Mouse (Mus musculus): ENCODE results near the gene Sh3bgrl2.
A peak's percentile ranks its signal among the peaks of the same experiment; 100 is the strongest.

Sh3bgrl2 gene

DNA sequence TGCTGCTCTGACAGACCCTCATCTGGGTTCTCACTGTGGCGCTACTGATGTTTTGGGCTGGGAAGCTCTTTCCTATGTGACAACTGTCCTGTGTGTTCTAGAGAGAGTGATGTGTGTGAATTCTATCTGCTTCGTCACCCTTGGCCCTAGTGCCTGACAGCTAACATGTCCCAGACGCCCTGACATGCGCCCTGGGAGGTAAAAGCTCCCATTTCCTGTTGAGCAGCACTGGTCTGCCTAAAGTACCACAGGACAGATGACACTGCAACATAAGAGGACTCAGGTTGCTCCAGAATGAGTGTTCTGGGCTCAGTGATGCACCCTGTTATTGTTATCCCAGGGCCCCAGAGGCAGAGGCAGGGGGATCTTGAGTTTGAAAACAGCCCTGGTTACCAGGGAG, 12.5 kb downstream of the Sh3bgrl2 start:
- DNase-seq, result no peak

DNA sequence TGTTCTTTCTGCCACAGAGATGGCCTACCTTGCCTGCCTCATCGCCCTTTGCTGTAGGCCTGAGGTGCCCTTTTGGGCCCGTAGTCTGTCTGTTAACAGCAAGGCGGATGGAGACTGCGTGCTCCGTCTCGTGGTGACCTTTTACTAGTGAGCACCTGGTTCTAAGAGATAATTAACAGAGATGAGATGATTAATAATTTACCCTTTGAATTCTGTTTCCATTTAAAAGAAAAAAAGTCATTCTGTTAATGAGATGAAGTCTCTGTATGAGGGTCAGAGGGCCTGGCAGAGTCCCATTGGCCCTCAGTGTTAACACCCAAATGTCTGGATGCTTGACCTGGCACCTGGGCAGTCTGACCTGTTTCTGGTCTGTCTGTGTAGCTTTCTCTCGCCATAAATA, 14.8 kb downstream of the Sh3bgrl2 start:
- DNase-seq, result no peak

DNA sequence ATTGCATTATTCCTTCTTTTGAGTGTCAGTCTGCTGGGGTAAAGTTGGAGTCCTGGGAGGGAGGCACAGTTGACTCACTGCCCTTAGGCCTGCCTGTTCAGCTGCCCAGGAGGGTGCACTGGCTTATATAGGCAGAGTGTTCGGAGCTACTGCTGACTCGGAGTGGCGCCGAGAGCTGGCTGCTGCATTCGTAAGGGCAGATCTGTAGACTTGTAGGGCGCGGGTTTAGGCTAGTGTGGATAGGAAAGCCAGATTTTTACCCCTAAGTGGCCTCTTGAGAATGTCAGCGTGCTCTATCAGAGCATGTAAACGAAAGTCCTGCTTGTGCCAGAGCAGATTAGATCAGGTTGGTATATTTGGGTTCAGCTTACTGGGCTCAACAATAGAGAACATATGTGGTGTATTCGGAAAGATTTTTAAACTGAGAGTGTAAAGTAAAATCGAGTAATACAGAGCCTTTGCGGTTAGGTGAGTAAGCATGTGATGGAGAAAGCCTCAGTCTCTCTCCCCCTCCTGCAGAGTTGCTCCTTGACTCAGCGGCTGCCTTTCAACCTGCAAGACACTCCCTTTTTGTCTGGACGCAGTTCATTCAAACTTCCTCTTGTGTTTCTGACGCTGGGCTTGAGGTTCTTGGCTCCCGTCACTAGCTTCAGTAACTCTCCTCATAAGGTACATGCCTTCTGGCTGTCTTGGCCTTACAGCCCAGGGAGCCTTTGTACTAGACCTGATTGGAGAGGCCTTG, 15.9 kb downstream of the Sh3bgrl2 start:
- DNase-seq, result no peak

DNA sequence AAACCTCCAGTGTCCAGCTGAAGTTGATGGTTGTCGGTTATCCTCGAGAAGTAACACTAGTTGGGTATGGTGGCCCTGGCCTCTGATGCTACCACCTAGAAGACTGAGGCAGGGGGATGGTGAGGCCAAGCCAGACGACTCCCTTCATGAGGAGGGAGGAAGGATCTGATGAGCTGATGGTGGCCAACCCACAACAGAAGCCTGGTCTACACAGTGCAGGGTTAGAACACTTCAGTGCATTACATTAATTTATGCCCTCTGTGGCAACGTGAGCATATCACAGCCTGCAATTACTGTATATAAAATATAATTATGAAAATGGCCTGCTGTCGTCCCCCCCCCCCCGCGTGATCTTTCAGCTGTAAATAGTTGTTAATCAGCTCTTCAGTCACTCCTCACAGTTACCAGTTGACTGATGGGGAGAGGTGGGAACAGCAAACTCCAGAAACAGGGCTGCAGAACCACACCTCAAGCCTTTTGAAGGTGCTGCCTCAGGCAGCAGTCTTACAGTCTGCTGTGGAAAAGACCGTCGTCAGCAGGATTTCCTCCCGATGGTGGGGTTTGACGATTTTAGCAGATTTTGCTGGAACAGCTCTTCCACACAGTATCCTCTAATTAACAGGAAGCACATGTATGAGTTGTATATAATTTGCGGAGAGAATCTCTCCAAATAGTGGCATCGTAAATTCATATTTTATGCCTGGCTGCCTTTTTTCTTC, 17.0 kb downstream of the Sh3bgrl2 start:
- DNase-seq, result no peak

DNA sequence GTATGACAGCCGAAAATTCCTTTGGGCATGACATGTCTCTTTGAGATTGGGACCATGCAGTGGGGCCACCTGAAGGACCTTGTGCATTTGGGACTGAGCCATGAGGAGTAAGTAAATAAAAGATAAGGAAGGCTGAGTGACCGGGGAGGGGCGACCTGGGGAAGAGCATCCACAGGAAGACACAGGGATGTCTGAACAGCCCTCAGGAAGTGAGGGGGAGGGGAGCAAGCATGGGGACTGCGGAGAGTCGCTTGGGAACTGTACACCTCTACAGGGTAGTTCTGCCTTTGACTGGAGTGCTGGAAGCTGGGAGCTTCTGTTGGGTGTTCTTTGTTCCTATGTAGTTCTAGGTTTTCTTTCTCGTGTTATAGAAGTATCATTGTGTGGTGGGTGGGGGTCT, 18.0 kb downstream of the Sh3bgrl2 start:
- DNase-seq, result no peak

DNA sequence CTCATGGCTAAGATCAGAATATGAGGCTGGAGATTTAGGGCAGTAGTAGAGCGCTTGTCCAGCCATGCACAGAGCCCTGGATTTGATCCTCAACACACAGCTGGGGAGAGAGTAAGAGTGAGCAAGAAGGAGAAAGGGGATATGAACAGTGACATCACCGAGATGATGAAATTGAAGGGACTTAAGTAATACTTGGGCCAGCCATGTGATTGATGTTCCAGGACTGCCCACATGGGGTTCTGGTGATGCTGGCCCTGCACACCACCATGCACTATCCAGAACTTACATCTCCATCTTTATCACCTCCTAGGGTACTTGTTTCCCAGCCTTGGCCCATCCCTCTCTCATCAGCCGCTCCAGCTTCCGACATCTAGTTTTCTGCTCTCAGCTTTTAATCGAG, 20.0 kb downstream of the Sh3bgrl2 start:
- DNase-seq, result no peak

DNA sequence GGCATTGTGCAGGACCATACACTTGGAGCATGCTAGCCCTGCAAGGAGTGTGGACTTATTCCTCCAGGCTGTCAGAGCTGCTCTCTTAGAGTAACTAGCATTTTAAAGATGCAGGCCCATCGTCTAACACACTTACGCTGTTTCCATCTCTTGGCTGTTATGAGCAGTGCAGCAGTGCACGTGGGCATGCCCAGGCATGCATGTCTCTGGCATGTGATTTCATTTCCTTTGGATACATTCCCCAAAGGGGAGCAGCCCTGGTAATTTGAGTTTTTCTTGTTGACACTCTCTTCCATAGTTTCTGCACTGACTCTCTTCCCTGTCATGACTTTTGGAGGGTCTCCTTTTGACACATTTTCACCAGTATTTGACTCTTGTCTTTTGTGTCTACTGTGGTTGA, 20.8 kb downstream of the Sh3bgrl2 start:
- DNase-seq, result no peak

DNA sequence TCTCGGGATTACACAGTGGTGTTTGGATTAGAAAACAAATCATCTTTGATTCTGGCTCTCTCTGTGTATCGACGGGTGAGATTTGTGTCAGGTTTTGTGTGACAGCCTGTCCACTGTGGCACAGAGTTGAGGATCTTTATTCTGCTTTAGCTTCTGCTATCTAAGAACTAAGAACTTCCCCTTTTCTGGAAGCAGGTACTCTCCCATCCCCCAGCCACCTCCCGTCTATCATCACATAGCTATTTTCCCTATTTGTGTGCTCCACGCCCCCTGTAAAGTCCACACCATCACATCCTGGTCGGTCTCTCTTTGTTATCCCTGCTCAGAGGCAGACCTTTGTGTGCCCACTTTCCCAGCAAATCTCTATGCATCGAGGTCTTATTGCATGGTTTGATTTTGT, 21.8 kb downstream of the Sh3bgrl2 start:
- no peak for DNase-seq

DNA sequence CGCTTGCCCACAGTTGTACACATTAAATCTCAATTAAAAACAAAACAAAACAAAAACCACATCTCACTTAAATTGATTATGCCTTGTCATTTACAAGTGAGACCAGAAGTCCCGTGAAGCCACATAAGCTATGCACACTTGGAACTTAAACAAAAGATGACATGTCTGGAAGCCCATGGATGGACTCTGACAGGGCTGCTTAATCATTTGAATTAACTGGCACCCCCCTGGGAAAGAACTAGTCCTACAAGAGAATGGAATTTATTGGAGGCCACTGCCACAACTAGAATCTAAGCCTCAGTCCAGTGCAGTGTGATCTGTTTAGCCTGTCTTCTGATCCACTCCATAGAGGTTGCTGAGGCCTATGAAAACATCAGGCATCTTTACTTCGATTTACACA, 23.2 kb downstream of the Sh3bgrl2 start:
- no peak for DNase-seq

DNA sequence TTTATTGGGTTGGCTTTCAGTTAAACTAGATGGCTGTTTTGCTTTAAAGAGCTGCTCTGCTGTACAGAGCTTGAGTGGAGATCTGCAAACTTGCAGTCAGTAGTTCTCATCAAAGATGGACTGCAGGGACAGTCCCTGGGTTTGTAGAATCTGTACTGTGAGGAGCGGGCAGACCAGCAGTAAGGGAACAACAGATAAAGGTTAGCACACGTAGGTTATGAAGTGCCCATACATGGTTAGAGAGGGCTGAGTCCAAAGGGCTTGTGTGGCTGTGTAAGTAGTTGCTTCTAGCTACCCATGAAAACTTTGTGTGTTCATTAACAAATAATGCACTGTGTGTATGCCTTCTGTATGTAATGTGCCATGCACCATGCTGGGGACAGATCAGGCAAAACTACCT, 24.2 kb downstream of the Sh3bgrl2 start:
- no peak for DNase-seq

DNA sequence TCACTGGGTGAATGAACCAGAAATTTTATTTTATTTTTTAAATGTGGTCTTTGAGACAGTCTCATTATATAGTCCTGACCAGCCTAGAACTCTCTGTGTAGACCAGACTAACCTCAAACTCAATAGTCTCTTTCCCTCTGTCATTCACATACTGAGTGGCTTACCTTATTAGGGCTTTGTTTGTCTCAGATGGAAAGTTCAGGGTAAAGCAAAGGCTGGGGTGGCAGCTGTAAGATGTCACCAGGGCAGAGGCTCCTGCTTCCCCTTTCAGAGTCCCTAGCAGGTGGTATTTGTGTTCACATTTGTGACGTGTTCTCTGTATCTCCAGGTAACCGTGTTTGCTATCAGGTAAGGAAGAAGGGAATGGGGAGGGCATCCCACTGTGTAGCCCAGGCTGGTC, 24.7 kb downstream of the Sh3bgrl2 start:
- no peak for DNase-seq

DNA sequence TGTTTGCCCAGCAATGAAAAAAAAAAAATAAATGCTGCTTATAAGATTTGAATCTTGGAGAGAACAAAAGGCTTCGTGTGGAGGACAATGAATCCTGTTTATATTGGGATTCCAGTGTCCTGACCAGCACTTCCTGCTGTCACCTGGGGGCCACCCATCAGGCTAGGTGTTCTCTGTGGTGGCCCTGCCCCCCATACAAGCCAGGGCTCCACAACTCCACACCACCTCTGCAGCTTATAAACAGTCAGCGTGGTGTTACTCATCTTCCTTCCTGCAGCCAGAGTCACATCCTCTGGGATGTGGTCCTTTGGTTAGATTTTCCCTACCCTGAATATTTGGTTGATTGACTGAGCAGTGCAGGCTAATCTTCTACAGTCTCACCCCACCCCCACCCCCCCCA, 25.5 kb downstream of the Sh3bgrl2 start:
- DNase-seq, result no peak

DNA sequence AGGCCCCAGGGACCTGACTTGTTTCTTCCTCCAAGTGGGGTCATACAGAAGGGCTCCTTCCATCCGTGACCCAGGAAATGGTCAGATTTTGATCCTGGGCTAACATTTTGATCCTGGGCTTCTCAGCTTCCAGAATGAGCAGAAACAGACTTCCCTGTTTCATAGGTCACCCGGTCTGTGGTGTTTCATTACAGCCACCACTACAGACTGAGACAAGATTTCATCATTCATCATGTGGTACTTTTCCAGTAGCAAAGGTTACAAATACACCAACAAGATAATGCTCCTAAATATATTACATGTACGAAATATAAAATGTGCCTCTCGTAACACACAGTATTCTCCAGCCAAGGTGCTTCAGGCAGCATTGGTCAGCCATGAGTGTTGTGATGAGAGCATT, 27.3 kb downstream of the Sh3bgrl2 start:
- DNase-seq, result no peak

DNA sequence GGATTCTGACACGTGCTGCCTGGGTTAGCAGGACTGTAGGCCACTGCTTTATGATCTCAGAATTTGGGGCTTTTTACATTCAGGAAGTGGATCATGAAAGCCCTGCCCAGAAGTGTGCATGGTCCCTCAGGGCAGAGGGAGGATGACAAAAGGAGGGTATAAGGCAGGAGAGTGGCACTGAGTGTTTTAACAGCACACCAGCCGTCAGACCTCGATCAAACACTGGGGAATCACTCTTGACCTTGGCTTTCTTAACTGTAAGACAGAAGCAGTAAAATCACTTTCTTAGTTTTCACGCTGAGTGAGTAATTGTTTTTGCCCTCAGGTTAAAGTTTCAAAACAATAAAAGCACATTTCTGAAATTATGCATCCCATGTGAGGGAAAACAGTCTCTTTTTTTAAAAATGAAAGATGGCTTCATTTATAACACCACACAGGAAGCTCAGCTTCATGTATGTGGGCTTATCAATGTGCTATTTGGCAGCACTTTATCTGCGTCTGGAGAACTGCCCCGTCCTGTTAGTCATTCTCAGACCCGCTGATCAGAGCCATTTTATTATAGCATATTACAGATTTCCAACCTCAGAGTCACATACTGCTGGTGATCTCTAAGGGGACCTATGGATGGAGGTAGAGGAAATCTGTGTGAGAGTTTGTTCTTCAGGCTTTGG, 28.0 kb downstream of the Sh3bgrl2 start:
- no peak for DNase-seq

DNA sequence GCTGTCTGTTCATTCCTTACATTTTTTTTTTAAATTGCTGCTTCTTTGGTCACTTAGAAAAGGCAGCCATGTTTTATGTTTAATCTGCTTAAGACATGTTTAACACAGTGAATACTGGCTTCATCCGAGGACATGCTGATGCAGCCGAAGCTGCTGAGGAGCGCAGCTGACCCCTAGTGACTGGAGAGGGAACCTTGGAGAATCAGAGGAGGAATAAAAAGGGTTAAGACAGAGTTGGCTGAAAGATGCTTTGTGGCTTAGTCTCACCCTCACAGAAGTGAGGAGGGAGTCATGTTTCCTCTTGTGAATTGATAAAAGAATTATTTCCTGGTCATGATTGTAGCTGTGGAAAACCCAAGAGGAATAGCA, 28.5 kb downstream of the Sh3bgrl2 start:
- peak; percentile 71 to 79 for DNase-seq

DNA sequence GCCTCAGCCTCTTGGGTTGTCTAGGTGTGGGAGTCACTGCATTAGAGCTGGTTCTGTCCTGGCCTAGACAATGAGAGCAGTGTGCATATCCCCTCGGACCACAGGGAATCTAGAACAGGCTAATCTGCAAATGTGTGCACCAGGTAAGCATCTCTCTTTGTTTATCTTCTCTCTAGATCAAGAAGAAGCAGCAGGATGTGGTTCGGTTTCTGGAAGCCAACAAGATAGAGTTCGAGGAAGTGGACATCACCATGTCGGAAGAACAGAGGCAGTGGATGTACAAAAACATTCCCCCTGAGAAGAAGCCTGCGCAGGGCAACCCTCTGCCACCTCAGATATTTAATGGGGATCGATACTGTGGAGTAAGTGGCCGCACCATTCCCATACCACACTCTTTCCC, 29.1 kb downstream of the Sh3bgrl2 start:
- DNase-seq, result no peak

DNA sequence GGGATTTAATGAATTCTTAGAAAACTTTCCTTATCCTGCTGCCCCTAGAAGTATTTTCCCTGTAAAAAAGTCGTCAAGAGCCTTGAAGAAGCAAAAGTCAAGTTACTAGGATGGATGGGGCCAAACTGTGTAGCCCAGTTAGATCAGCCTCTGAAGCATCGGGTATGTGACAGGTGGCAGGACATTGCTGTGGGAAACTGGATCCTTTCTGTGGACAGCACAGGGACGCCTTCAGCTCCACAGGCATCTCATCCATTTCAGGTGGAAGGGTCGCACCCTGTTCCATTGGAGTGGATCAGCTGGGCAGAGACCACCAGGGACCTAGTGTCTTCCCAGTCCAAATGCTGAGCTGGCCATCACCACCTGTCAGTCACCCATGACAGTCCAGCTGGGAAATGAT, 30.9 kb downstream of the Sh3bgrl2 start:
- no peak for DNase-seq

DNA sequence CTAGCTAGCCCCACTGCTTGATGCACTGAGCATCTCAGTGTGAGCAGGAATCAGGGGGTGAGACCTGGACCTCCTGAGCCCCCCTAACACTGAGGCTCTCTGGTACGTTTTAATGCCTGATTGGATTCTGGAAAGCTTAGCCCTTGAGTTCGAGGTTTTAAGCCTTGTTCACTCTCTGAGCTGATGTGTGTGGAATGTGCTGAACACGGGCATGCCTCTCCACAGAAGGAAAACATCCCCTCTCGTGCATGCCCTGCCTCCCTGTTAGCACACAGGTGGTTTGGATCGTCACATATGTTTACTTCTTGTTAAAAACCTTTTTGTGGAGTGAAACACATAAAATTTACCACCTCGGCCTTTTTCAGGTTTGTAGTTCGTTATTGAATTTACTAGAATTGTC, 34.6 kb downstream of the Sh3bgrl2 start:
- DNase-seq, result no peak

DNA sequence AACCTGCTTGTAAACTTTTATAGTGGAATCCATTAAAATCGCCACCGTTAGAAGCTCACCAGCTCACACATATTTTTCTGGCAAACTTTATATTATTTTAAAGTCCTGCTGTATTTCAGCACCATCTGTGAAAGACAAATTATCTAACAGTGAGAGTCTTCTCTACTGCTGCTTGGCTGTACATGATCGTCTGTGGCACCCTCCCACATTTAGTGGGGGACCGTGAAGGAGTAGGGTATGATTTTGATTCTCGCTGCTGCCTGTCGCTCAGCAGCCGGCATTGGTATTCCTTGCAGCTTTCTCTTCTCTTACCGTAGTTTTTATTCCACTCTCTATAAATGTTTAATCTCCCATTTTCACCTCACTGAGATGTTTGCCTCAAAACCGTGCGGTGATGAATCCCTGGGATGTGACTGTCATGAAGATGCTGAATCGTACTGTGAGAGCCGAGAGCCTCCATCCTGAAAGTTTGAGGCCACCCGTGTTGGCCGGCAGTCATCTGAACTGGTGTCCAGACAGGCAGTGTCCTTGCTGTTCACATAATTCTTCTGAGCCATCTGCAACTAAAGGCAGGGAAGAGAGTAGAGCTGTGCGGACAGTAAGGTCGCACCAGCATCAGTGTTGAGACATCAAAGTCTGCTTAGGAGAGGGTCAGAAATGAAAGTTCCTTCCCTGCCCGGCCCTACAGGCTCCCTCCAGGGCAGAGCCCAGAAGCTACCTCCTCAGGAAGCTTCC, 38.4 kb downstream of the Sh3bgrl2 start:
- DNase-seq, result no peak

DNA sequence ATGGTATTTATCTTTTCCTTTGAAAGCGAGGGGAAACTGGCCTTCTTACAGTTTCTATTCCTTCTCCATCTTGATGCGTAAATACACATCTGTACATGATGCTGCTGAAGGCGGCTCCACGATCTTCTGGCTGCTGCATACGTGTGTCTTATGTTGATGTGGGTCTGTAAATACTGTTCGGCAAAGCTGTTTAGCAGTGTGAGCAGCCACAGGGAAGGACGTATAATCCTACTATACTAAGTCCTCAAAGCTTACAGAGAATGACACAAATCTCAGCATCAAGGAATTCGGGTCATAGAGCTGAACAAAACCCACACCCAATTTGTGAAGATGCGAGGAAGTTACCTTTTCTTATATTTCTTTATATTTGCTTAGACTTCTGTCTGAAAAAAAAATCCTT, 39.0 kb downstream of the Sh3bgrl2 start:
- no peak for DNase-seq

DNA sequence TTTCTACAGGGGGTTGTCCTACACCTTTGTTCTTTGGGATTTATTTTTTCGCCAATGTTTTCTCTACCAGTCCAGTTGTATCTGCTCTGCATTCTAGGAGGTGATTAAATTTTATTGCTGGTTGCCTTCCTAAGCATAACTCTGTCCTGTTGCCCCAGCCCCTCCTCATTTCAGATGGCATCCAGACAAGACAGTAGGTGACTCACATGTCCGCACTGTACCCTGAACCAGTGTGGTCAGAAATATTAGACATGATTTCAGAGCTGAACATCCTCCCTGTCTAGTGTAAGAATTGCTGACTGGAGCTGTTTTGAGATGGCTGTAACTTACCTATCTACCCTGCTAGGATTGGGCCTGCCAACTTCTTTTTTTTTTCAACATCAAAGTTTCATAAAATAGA, 40.9 kb downstream of the Sh3bgrl2 start:
- no peak for DNase-seq

DNA sequence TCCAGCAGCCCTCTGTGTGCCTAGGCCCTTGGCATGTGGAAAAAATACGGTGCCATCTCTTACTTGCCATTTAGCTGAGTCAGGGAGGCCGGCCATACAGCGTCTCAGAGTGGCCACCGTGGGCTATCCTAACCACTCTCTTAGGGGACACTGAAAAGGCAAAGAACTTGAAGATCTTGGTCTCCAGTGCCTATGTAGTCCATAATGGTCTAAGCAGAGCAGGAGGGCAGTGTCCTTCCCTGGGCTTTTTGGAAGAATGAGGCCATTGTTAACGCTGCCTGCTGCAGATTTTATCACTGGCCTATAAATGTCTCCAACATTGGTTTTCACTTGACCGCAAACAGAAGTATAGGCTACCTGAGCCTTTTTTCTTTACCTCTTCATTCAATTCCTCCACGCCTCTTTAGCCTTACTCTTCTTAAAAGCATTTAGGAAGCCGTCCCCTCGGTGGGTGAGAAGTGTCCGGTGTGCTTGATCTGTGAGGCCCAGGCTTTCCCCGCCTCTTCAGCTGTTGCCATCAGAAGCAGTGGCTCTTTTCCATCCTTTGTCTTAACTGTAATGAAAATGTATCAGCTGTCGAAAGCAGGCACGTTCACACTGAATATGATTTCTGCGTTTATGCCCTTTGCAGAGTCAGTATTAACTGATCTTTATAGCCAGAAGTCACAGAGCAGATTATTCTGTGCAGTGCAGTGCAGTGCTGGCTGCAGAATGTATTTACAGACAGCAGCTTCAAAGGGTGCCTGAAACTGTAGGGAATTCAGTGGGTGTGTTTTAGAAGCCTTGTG, 41.7 kb downstream of the Sh3bgrl2 start:
- DNase-seq, result no peak
